Mouse (Mus musculus) spleen, adult 2 months (tissue): ENCODE results near the gene Dennd5a.

Source experiments
- CTCF ChIP-seq: fragments of 200-500 bp; IDR thresholded peaks from 2 replicates; pipeline ENCODE4 v1.5.1; 2011; ENCODE audit warnings: mild to moderate bottlenecking, inconsistent platforms; ENCODE audit not compliant: insufficient read depth, insufficient read length, insufficient replicate concordance; ENCODE audit errors: extremely low read depth
- POLR2A ChIP-seq: fragments of 200-500 bp; IDR thresholded peaks from 2 replicates; pipeline ENCODE4 v1.6.1; 2011; ENCODE audit warnings: low read depth, low read length, inconsistent platforms

DNA sequence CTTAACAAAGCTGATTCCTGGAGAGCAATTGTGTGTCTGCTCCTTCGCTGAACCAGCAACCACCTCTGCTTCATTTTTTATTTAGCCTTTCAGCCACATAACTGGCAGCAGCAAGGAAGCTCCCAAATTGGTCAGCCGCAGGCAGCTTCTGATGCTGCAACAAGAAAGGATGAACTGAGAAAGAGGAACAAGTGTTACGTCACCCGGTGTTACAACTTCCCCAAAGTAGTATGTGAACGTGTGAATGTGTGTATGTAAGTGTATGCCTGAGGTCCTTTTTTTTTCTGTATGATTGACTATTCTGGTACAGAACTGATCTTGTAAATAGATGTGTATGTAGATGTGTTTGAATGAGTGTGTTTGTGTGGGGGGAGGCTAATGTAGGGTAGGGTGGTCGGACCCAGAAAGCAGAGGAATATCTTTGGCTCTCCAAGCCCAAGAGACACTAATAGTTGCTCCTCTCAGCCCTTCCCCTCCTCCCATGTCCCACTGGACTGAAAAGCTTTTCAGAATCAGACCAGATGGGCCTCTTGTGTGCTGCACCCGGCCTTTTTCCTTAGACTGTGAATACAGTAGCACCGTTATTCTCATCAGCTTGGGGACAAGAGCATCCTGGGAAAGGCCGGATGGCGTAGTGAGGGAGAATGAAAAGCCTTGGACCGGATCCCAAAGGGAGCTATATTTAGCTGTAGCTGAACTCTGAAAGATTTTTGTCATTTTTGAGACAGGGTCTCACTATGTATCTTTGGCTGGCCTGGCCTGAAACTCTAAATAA is 7.7 kb upstream of the Dennd5a start:
- TF ChIP-seq CTCF (no peak), POLR2A (no peak)
